Mouse (Mus musculus) heart, postnatal 0 days (tissue): ENCODE data around the gene Ifnl2. TPM values are rescaled to one million over a fixed set of nuclear protein-coding genes. Genes with fewer than 3 reads are reported as not detected.

ENCODE experiments used
- ATAC-seq: fragments of 200-750 bp; cut with Nextera tagmentation; 2 replicates; pipeline ENCODE4 v1.8.0; 2017; ENCODE audit warnings: low read depth, moderate number of reproducible peaks, moderate library complexity; ENCODE audit not compliant: insufficient read depth
- DNase-seq: peaks from one replicate; pipeline ENCODE4 v3.0.0-alpha.2; 2016; ENCODE audit warnings: low spot score
- H3K27ac ChIP-seq: fragments of 300-500 bp; sonication (generic); 2 replicates; pipeline ENCODE4 v1.5.1; 2014; ENCODE audit warnings: low read depth, mild to moderate bottlenecking
- H3K27me3 ChIP-seq: fragments of 300-500 bp; sonication (generic); 2 replicates; pipeline ENCODE4 v1.6.1; 2014; ENCODE audit warnings: low read length, mixed read lengths; ENCODE audit not compliant: control insufficient read depth, insufficient read depth
- H3K36me3 ChIP-seq: fragments of 300-500 bp; sonication (generic); replicated peaks from 2 replicates; pipeline ENCODE4 v1.6.1; 2014; ENCODE audit warnings: low read length, mixed read lengths; ENCODE audit not compliant: control insufficient read depth, insufficient read depth
- H3K4me1 ChIP-seq: fragments of 300-500 bp; sonication (generic); 2 replicates; pipeline ENCODE4 v1.6.1; 2014; ENCODE audit warnings: antibody characterized with exemption; ENCODE audit not compliant: control insufficient read depth, insufficient read depth
- H3K4me2 ChIP-seq: fragments of 300-500 bp; sonication (generic); 2 replicates; pipeline ENCODE4 v1.6.1; 2014; ENCODE audit warnings: low read depth, mild to moderate bottlenecking, low read length, moderate library complexity
- H3K4me3 ChIP-seq: fragments of 300-500 bp; sonication (generic); 2 replicates; pipeline ENCODE4 v1.5.1; 2014; ENCODE audit warnings: low read depth, low read length
- H3K9ac ChIP-seq: fragments of 300-500 bp; sonication (generic); replicated peaks from 2 replicates; pipeline ENCODE4 v1.6.1; 2014; ENCODE audit warnings: low read depth, low read length, mixed read lengths
- H3K9me3 ChIP-seq: fragments of 300-500 bp; sonication (generic); replicated peaks from 2 replicates; pipeline ENCODE4 v1.6.1; 2016; ENCODE audit warnings: low read length; ENCODE audit not compliant: control insufficient read depth
- CTCF ChIP-seq: IDR thresholded peaks from 2 replicates; pipeline ENCODE4 v1.5.1; 2016; ENCODE audit warnings: antibody characterized with exemption, control low read depth, low read depth
- EP300 ChIP-seq: IDR thresholded peaks from 2 replicates; pipeline ENCODE4 v1.6.1; 2016; ENCODE audit warnings: antibody characterized with exemption, low read depth
- WGBS: fragments of 180-500 bp; shearing (Covaris S2); extraction: QIAGEN DNeasy Blood & Tissue Kit; methylation state at CpG from one replicate; pipeline ENCODE4 v1.1.7; 2014; 5-methylcytosine and 5-hydroxymethylcytosine counted together
- polyA plus RNA-seq: library from polyadenylated mRNA; unstranded; fragments of >200 nt; fragmentation: Nextera tagmentation; extraction: Ambion mirVana; gene quantifications from 2 replicates; pipeline ENCODE4 v1.2.1, GENCODE M21; 2015
- total RNA-seq: library from RNA; depleted of rRNA; stranded (reverse); fragments of >200 nt; gene quantifications from 2 replicates; pipeline ENCODE4 v1.2.3, GENCODE M21; 2014; ENCODE audit warnings: low replicate concordance

Ifnl2 gene
- total and polyA plus RNA-seq, 2 experiments from 2014 or later, result not detected

GRCm38 (mm10) chr7:28547628-28548027 lies 37.4 kb upstream of the Ifnl2 start:
- ATAC-seq, result no peak
- DNase-seq, result no peak
- Histone ChIP-seq H3K4me1 (peaks cover 4% of the 10 kb centered on the region; the same call in 1 of the 2 replicates), H3K9me3 (no peaks in the 10 kb centered on the region; the same call in 1 of the 2 replicates), H3K9ac (no peak overlapping the region), H3K4me2 (no peak overlapping the region), H3K27ac (no peak overlapping the region), H3K27me3 (peaks cover 47% of the 10 kb centered on the region), H3K36me3 (no peaks in the 10 kb centered on the region), H3K4me3 (no peak overlapping the region)
- 59% methylated on average over 7 of the region's 7 CpGs for WGBS
- TF ChIP-seq EP300 (no peak), CTCF (no peak)

- ATAC-seq, result no peak
- no peak for TF ChIP-seq CTCF
- Histone ChIP-seq H3K4me3 (peak within 1 kb of the TSS; percentile 8; the same call in 1 of the 2 replicates), H3K27ac (no peak within 1 kb of the TSS), H3K4me1 (peaks cover 4% of the 10 kb centered on the region; the same call in 1 of the 2 replicates), H3K27me3 (peaks cover 47% of the 10 kb centered on the region), H3K9ac (no peak within 1 kb of the TSS), H3K36me3 (no peaks in the 10 kb centered on the region), H3K9me3 (no peaks in the 10 kb centered on the region), H3K4me2 (peak within 1 kb of the TSS; percentile 26)
- 10% methylated on average over 3 of the region's 5 CpGs for WGBS
- DNase-seq, result no peak
These were observed 36.9 kb upstream of the Ifnl2 start, which contains the start of gene Nccrp1 for GRCm38 (mm10) chr7:28547154-28547553. TSS of gene Nccrp1 (minus strand) at chr7:28547254.

- peaks cover 4% of the 10 kb centered on the region; the same call in 1 of the 2 replicates for H3K4me1 ChIP-seq
- peak overlapping the region; percentile 8; the same call in 1 of the 2 replicates for H3K4me3 ChIP-seq
- H3K9me3 ChIP-seq, result no peaks in the 10 kb centered on the region
- H3K36me3 ChIP-seq, result no peaks in the 10 kb centered on the region
- no peak overlapping the region for H3K9ac ChIP-seq
- no peak for ATAC-seq
- DNase-seq, result no peak
- H3K27ac ChIP-seq, result no peak overlapping the region
- TF ChIP-seq EP300, result no peak
- no peak for TF ChIP-seq CTCF
- peaks cover 47% of the 10 kb centered on the region for H3K27me3 ChIP-seq
- H3K4me2 ChIP-seq, result peak overlapping the region; percentile 26
- WGBS, result 1% methylated on average over 22 of the region's 22 CpGs
These were observed 36.4 kb upstream of the Ifnl2 start for GRCm38 (mm10) chr7:28546649-28547048.

GRCm38 (mm10) chr7:28545891-28546210 lies 35.6 kb upstream of the Ifnl2 start:
- ATAC-seq, result no peak
- Histone ChIP-seq H3K9me3 (no peaks in the 10 kb centered on the region), H3K4me1 (peaks cover 4% of the 10 kb centered on the region; the same call in 1 of the 2 replicates), H3K36me3 (no peaks in the 10 kb centered on the region), H3K9ac (no peak overlapping the region), H3K4me3 (no peak overlapping the region), H3K4me2 (no peak overlapping the region), H3K27me3 (peaks cover 47% of the 10 kb centered on the region), H3K27ac (no peak overlapping the region)
- TF ChIP-seq EP300 (no peak), CTCF (no peak)
- DNase-seq, result no peak
- 49% methylated on average over 7 of the region's 7 CpGs for WGBS

GRCm38 (mm10) chr7:28545048-28545890 lies 35.0 kb upstream of the Ifnl2 start:
- DNase-seq, result peak; percentile 13
- peaks cover 4% of the 10 kb centered on the region; the same call in 1 of the 2 replicates for H3K4me1 ChIP-seq
- H3K4me3 ChIP-seq, result no peak overlapping the region
- no peak overlapping the region for H3K27ac ChIP-seq
- no peak overlapping the region for H3K9ac ChIP-seq
- no peaks in the 10 kb centered on the region for H3K36me3 ChIP-seq
- H3K27me3 ChIP-seq, result peaks cover 47% of the 10 kb centered on the region
- no peaks in the 10 kb centered on the region for H3K9me3 ChIP-seq
- peak; percentile 28; the same call in 1 of the 2 replicates for ATAC-seq
- 32% methylated on average over 14 of the region's 14 CpGs for WGBS
- TF ChIP-seq EP300, result no peak
- TF ChIP-seq CTCF, result no peak
- H3K4me2 ChIP-seq, result no peak overlapping the region
